Mouse (Mus musculus) G1E (cell line): Measurements from ENCODE around the gene Erf. TPM values are rescaled to one million over a fixed set of nuclear protein-coding genes. Genes with fewer than 3 reads are reported as not detected.

Experiments used
- ATAC-seq: 2 replicates; pipeline ENCODE4 v1.8.0; 2016; ENCODE audit warnings: mild to moderate bottlenecking; ENCODE audit not compliant: insufficient number of reproducible peaks, poor library complexity, low FRiP score, severe bottlenecking; ENCODE audit errors: extremely low read depth
- DNase-seq: peaks from one replicate; pipeline ENCODE4 v3.0.0; 2012; ENCODE audit warnings: low spot score
- H3K27me3 ChIP-seq: 2 replicates; pipeline ENCODE4 v1.6.1; 2012; ENCODE audit warnings: mild to moderate bottlenecking, low read length, inconsistent platforms; ENCODE audit not compliant: insufficient read depth
- H3K36me3 ChIP-seq: replicated peaks from 2 replicates; pipeline ENCODE3; 2012; ENCODE audit warnings: mild to moderate bottlenecking, inconsistent platforms
- H3K4me1 ChIP-seq: 2 replicates; pipeline ENCODE4 v1.6.1; 2012; ENCODE audit warnings: low read depth, low read length, inconsistent platforms, mixed read lengths; ENCODE audit not compliant: insufficient read depth
- H3K4me3 ChIP-seq: 2 replicates; pipeline ENCODE4 v1.5.1; 2012; ENCODE audit warnings: low read depth, mild to moderate bottlenecking, inconsistent platforms, low read length, moderate library complexity, mixed read lengths
- H3K9me3 ChIP-seq: replicated peaks from 2 replicates; pipeline ENCODE4 v1.6.1; 2012; ENCODE audit warnings: inconsistent platforms
- CTCF ChIP-seq: IDR thresholded peaks from 2 replicates; pipeline ENCODE4 v1.5.1; 2012; ENCODE audit warnings: low read depth, low read length, inconsistent platforms, mixed read lengths
- GATA1 ChIP-seq: IDR thresholded peaks from 2 replicates; pipeline ENCODE4 v1.6.1; 2012; ENCODE audit warnings: borderline replicate concordance, low read length, inconsistent platforms, mixed read lengths
- GATA2 ChIP-seq: IDR thresholded peaks from 2 replicates; pipeline ENCODE4 v1.6.1; 2012; ENCODE audit warnings: low read depth, low read length, inconsistent platforms, borderline replicate concordance
- POLR2AphosphoS5 ChIP-seq: IDR thresholded peaks from 2 replicates; pipeline ENCODE4 v1.6.1; 2012; ENCODE audit warnings: low read depth, low read length, inconsistent platforms; ENCODE audit not compliant: insufficient replicate concordance
- TAL1 ChIP-seq: conservative IDR thresholded peaks from 2 replicates; pipeline ENCODE4 v1.6.1; 2012; ENCODE audit warnings: low read depth, low read length, inconsistent platforms, mixed read lengths
- polyA plus RNA-seq: library from polyadenylated mRNA; stranded (reverse); fragments of >175 nt; gene quantifications from 2 replicates; pipeline ENCODE4 v1.2.3, GENCODE M21; 2012
- total RNA-seq, 2 experiments: library from RNA; stranded (forward) in 1 of 2; stranded (reverse) in 1 of 2; fragments of 200-1000 nt in 1 of 2; fragments of >200 nt in 1 of 2; fragmentation: Nextera tagmentation in 1 of 2; gene quantifications; 2 replicates each; pipeline ENCODE4 v1.2.3; 2014 to 2017

Erf gene
- total and polyA plus RNA-seq, 3 experiments: 6.9 to 97.7 (median 31.5) TPM

GRCm38 (mm10) chr7:25233061-25233460 is 17.5 kb downstream of the Erf start:
- DNase-seq (no peak), ATAC-seq (no peak)
- H3K4me3 ChIP-seq: no peak overlapping the region; the same call in 1 of the 2 replicates
- H3K9me3 ChIP-seq: no peaks in the 10 kb centered on the region
- H3K36me3 ChIP-seq: peaks cover 83% of the 10 kb centered on the region
- TF ChIP-seq GATA1 (no peak), TAL1 (no peak), GATA2 (no peak), POLR2AphosphoS5 (no peak), CTCF (no peak)
- no peaks in the 10 kb centered on the region for H3K27me3 ChIP-seq
- peaks cover 73% of the 10 kb centered on the region for H3K4me1 ChIP-seq

- H3K9me3 ChIP-seq: no peaks in the 10 kb centered on the region
- DNase-seq: no peak
- H3K36me3 ChIP-seq: peaks cover 92% of the 10 kb centered on the region
- no peak overlapping the region for H3K4me3 ChIP-seq
- peaks cover 82% of the 10 kb centered on the region for H3K4me1 ChIP-seq
- TF ChIP-seq CTCF (no peak), GATA2 (no peak), GATA1 (no peak), TAL1 (no peak), POLR2AphosphoS5 (no peak)
- no peak for ATAC-seq
- no peaks in the 10 kb centered on the region for H3K27me3 ChIP-seq
Observed at GRCm38 (mm10) chr7:25232101-25232648, 18.4 kb downstream of the Erf start.

GRCm38 (mm10) chr7:25230690-25231285 is 19.8 kb downstream of the Erf start:
- TF ChIP-seq GATA1 (no peak), CTCF (no peak), POLR2AphosphoS5 (no peak), GATA2 (no peak), TAL1 (no peak)
- H3K9me3 ChIP-seq: no peaks in the 10 kb centered on the region
- 0 out of 2 replicates have a peak overlapping the region, but pooled peaks have one; percentile 3 for H3K4me3 ChIP-seq
- no peak for ATAC-seq
- peaks cover 100% of the 10 kb centered on the region for H3K36me3 ChIP-seq
- no peak for DNase-seq
- H3K27me3 ChIP-seq: no peaks in the 10 kb centered on the region
- peaks cover 89% of the 10 kb centered on the region for H3K4me1 ChIP-seq

- Histone ChIP-seq H3K4me3 (peak overlapping the region; percentile 21; the same call in 1 of the 2 replicates), H3K9me3 (no peaks in the 10 kb centered on the region), H3K36me3 (peaks cover 99% of the 10 kb centered on the region), H3K27me3 (no peaks in the 10 kb centered on the region), H3K4me1 (peaks cover 92% of the 10 kb centered on the region)
- no peak for TF ChIP-seq GATA2
- no peak for TF ChIP-seq POLR2AphosphoS5
- TF ChIP-seq GATA1: no peak
- TF ChIP-seq TAL1: no peak
- TF ChIP-seq CTCF: no peak
- DNase-seq (no peak), ATAC-seq (no peak)
Observed at GRCm38 (mm10) chr7:25227523-25228300, 22.8 kb downstream of the Erf start.

GRCm38 (mm10) chr7:25222275-25222967 is 28.1 kb downstream of the Erf start:
- H3K4me3 ChIP-seq: peak overlapping the region; percentile 90
- peaks cover 88% of the 10 kb centered on the region for H3K4me1 ChIP-seq
- no peaks in the 10 kb centered on the region for H3K27me3 ChIP-seq
- peaks cover 61% of the 10 kb centered on the region for H3K36me3 ChIP-seq
- H3K9me3 ChIP-seq: no peaks in the 10 kb centered on the region
- no peak for ATAC-seq
- no peak for TF ChIP-seq POLR2AphosphoS5
- peak; percentile 32 for TF ChIP-seq TAL1
- no peak for TF ChIP-seq GATA2
- TF ChIP-seq GATA1: no peak
- no peak for DNase-seq
